Mouse (Mus musculus) ES-E14 (cell line): ENCODE results near the gene Lrp1.

ENCODE experiments used
- CHD2 ChIP-seq: IDR thresholded peaks from 2 replicates; pipeline ENCODE4 v1.6.1; 2014; ENCODE audit warnings: mild to moderate bottlenecking, low read depth, low read length, inconsistent platforms
- HCFC1 ChIP-seq: IDR thresholded peaks from 2 replicates; pipeline ENCODE4 v1.6.1; 2012; ENCODE audit warnings: low read length, inconsistent platforms, borderline replicate concordance; ENCODE audit not compliant: insufficient read depth
- MAFK ChIP-seq: IDR thresholded peaks from 2 replicates; pipeline ENCODE4 v1.6.1; 2014; ENCODE audit warnings: mild to moderate bottlenecking, low read depth, low read length, inconsistent platforms; ENCODE audit not compliant: insufficient read depth
- ZC3H11A ChIP-seq: IDR thresholded peaks from 2 replicates; pipeline ENCODE4 v1.6.1; 2012; ENCODE audit warnings: low read depth, mild to moderate bottlenecking, inconsistent platforms, low read length, borderline replicate concordance
- ZNF384 ChIP-seq: IDR thresholded peaks from 2 replicates; pipeline ENCODE4 v1.6.1; 2012; ENCODE audit warnings: low read depth, low read length, inconsistent platforms

- TF ChIP-seq MAFK (no peak), ZC3H11A (no peak), CHD2 (no peak), HCFC1 (no peak), ZNF384 (no peak)
These were observed 44.5 kb downstream of the Lrp1 start for GRCm38 (mm10) chr10:127576381-127576961.
